Mouse (Mus musculus): ENCODE results near the gene Mrgprb8. TPM values are rescaled to one million over a fixed set of nuclear protein-coding genes. Genes with fewer than 3 reads are reported as not detected.
"Not testable (repeated sequence)": the region's sequence is repeated elsewhere in the genome, so short reads cannot be mapped to it uniquely, and the experiment has no call there.

Gene Mrgprb8
- not detected in 2 replicates for total RNA-seq (2017)

DNA sequence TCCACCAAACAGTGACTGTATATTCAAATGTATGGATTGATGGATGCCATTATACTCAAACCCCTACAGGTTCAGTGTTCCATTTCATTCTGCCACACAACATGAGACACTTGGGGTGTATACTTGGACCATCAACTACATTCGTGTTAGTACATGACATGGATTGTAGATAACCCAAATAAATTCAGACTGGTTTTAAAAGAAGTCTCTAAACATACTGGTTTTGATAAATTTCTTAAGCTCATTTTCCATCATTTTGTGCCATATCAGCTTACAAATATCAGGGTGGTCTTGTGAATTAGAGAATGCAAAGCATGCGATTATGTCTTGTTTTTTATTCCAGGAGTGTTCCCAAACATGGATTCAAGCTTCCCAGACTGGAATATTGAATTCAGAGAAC, at the start of gene Mrgprb8:
Mrgprb8 (plus strand) TSS at position 301 of the 400 bp plus-strand sequence.
- ATAC-seq (replicated peaks; ENCODE audit: low read depth, poor library complexity, severe bottlenecking): no peak

GRCm38 (mm10) chr7:48435936-48436335, 47.6 kb downstream of the Mrgprb8 start:
- not testable (repeated sequence) for ATAC-seq (replicated peaks; ENCODE audit: low read depth, poor library complexity, severe bottlenecking)

DNA sequence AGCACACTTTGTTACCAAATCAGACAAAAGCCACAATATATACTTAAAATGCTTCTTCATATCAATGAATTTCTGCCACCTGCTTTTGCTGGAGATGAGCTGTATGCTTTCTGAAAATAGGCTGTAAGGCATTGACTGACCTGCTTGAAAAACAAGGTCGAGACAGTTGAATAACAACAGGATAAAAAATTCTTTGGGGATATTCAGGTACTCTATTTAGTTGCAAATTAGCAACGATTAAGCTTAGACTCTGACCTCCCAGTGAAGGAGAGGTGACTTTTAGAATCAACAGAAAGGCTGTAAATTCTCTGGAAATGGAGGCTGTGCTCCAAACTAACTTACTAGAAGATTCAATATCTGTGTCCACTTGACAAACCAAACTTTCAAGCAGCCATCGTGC, 48.3 kb downstream of the Mrgprb8 start:
- ATAC-seq (replicated peaks; ENCODE audit: low read depth, poor library complexity, severe bottlenecking): no peak

Other genes starting within 250 kb of the Mrgprb8 start
- not detected in 2 replicates for gene Mrgprb5, start 219.5 kb upstream of the Mrgprb8 start, total RNA-seq (2017)
- not detected in 2 replicates for gene Mrgprb4, start 189.2 kb upstream of the Mrgprb8 start, total RNA-seq (2017)
- not detected in 2 replicates for gene Mrgprb1, start 67.8 kb downstream of the Mrgprb8 start, total RNA-seq (2017)
- gene Mrgprx2, start 110.8 kb downstream of the Mrgprb8 start, total RNA-seq (2017): not detected in 2 replicates
- gene Mrgprb2, start 169.6 kb downstream of the Mrgprb8 start, total RNA-seq (2017): not detected in 2 replicates

Data from common myeloid progenitor, adult 5-6 weeks (primary cell).